Mouse (Mus musculus) MEL (cell line): ENCODE measurements at regions not wholly inside any gene's neighbourhood (a gene's known extent, or its start where the extent isn't known, plus 50 kb on each side); places are given as distances from the start of the nearest gene placed in this dataset.

Experiments used
- DNase-seq: peaks from one replicate; pipeline ENCODE4 v3.0.0; 2011; ENCODE audit warnings: low read depth, low spot score
- H3K27ac ChIP-seq: 2 replicates; pipeline ENCODE4 v1.5.1; 2012; ENCODE audit warnings: low read depth, mild to moderate bottlenecking, control low read depth, low read length, moderate library complexity; ENCODE audit not compliant: control insufficient read depth
- H3K27me3 ChIP-seq, 2 experiments: fragments of 150-350 bp in 1 of 2; sonication (generic) in 1 of 2; 2 replicates each; pipeline ENCODE4 v1.6.1; 2012; ENCODE audit warnings: low read length in 2 of 2, mild to moderate bottlenecking in 2 of 2, improper control_type of control experiment in 1 of 2, moderate library complexity in 1 of 2; ENCODE audit not compliant: insufficient read depth in 2 of 2, control insufficient read depth in 1 of 2
- H3K36me3 ChIP-seq, 2 experiments: 2 replicates each; pipeline ENCODE4 v1.6.1; 2012 to 2014; ENCODE audit warnings: low read length in 2 of 2, improper control_type of control experiment in 1 of 2, inconsistent platforms in 1 of 2, mild to moderate bottlenecking in 1 of 2; ENCODE audit not compliant: insufficient read depth in 2 of 2, control insufficient read depth in 1 of 2
- H3K4me1 ChIP-seq, 2 experiments: fragments of 150-350 bp in 1 of 2; sonication (generic) in 1 of 2; 2 replicates each; pipeline ENCODE4 v1.6.1; 2012; ENCODE audit warnings: low read length in 2 of 2, improper control_type of control experiment in 1 of 2, mild to moderate bottlenecking in 1 of 2; ENCODE audit not compliant: insufficient read depth in 2 of 2, control insufficient read depth in 1 of 2
- H3K4me3 ChIP-seq, 2 experiments: fragments of 150-350 bp in 1 of 2; sonication (generic) in 1 of 2; 2 replicates each; pipeline ENCODE4 v1.5.1; 2012; ENCODE audit warnings: low read depth in 2 of 2, low read length in 2 of 2, mild to moderate bottlenecking in 2 of 2, moderate library complexity in 2 of 2, control low read depth in 1 of 2, improper control_type of control experiment in 1 of 2; ENCODE audit not compliant: control insufficient read depth in 1 of 2, insufficient read depth in 1 of 2
- H3K79me2 ChIP-seq: 2 replicates; pipeline ENCODE4 v1.6.1; 2012; ENCODE audit warnings: mild to moderate bottlenecking, low read length, moderate library complexity; ENCODE audit not compliant: control insufficient read depth, poor library complexity, insufficient read depth
- H3K9ac ChIP-seq: 2 replicates; pipeline ENCODE4 v1.6.1; 2012; ENCODE audit warnings: low read depth, mild to moderate bottlenecking, control low read depth, low read length, moderate library complexity; ENCODE audit not compliant: control insufficient read depth, poor library complexity, severe bottlenecking
- H3K9me3 ChIP-seq: fragments of 150-350 bp; sonication (generic); replicated peaks from 2 replicates; pipeline ENCODE4 v1.6.1; 2012; ENCODE audit warnings: mild to moderate bottlenecking, low read length, improper control_type of control experiment, moderate library complexity; ENCODE audit not compliant: insufficient read depth
- BHLHE40 ChIP-seq: IDR thresholded peaks from 2 replicates; pipeline ENCODE4 v1.6.1; 2012; ENCODE audit warnings: low read depth, mild to moderate bottlenecking, inconsistent platforms, low read length, improper control_type of control experiment, borderline replicate concordance
- CHD1 ChIP-seq: IDR thresholded peaks from 2 replicates; pipeline ENCODE4 v1.6.1; 2012; ENCODE audit warnings: low read depth, mild to moderate bottlenecking, inconsistent platforms, low read length, improper control_type of control experiment
- EP300 ChIP-seq, 2 experiments: IDR thresholded peaks; 2 replicates each; pipeline ENCODE4 v1.6.1; 2011; ENCODE audit warnings: improper control_type of control experiment in 2 of 2, low read length in 2 of 2, low read depth in 1 of 2, mild to moderate bottlenecking in 1 of 2
- ETS1 ChIP-seq: IDR thresholded peaks from 2 replicates; pipeline ENCODE4 v1.6.1; 2012; ENCODE audit warnings: low read depth, mild to moderate bottlenecking, inconsistent platforms, low read length, improper control_type of control experiment, moderate library complexity
- GABPA ChIP-seq: IDR thresholded peaks from 2 replicates; pipeline ENCODE4 v1.6.1; 2012; ENCODE audit warnings: low read depth, mild to moderate bottlenecking, inconsistent platforms, low read length, improper control_type of control experiment, moderate library complexity
- GATA1 ChIP-seq: IDR thresholded peaks from 2 replicates; pipeline ENCODE4 v1.6.1; 2011; ENCODE audit warnings: low read depth, low read length, improper control_type of control experiment
- HCFC1 ChIP-seq: IDR thresholded peaks from 2 replicates; pipeline ENCODE4 v1.6.1; 2012; ENCODE audit warnings: low read depth, mild to moderate bottlenecking, inconsistent platforms, low read length, improper control_type of control experiment, moderate library complexity
- MAX ChIP-seq: IDR thresholded peaks from 2 replicates; pipeline ENCODE4 v1.6.1; 2011; ENCODE audit warnings: low read length, improper control_type of control experiment
- MAZ ChIP-seq: IDR thresholded peaks from 2 replicates; pipeline ENCODE4 v1.6.1; 2012; ENCODE audit warnings: low read depth, mild to moderate bottlenecking, inconsistent platforms, low read length, improper control_type of control experiment
- POLR2AphosphoS2 ChIP-seq: IDR thresholded peaks from 2 replicates; pipeline ENCODE4 v1.6.1; 2011; ENCODE audit warnings: low read length, improper control_type of control experiment
- RAD21 ChIP-seq: IDR thresholded peaks from 2 replicates; pipeline ENCODE4 v1.6.1; 2011; ENCODE audit warnings: mild to moderate bottlenecking, low read depth, low read length, improper control_type of control experiment
- SMC3 ChIP-seq: IDR thresholded peaks from 2 replicates; pipeline ENCODE4 v1.6.1; 2011; ENCODE audit warnings: low read depth, low read length, improper control_type of control experiment
- TBP ChIP-seq: IDR thresholded peaks from 2 replicates; pipeline ENCODE4 v1.8.0; 2011; ENCODE audit warnings: low read depth, low read length, improper control_type of control experiment
- TCF12 ChIP-seq: IDR thresholded peaks from 2 replicates; pipeline ENCODE4 v1.6.1; 2014; ENCODE audit warnings: low read depth, mild to moderate bottlenecking, inconsistent platforms, low read length, improper control_type of control experiment, moderate library complexity
- UBTF ChIP-seq: IDR thresholded peaks from 2 replicates; pipeline ENCODE4 v1.6.1; 2012; ENCODE audit warnings: low read depth, mild to moderate bottlenecking, inconsistent platforms, low read length, improper control_type of control experiment, moderate library complexity, borderline replicate concordance; ENCODE audit not compliant: insufficient read depth
- USF1 ChIP-seq: IDR thresholded peaks from 2 replicates; pipeline ENCODE4 v1.6.1; 2014; ENCODE audit warnings: low read depth, mild to moderate bottlenecking, inconsistent platforms, low read length, improper control_type of control experiment, moderate library complexity
- USF2 ChIP-seq, 2 experiments: IDR thresholded peaks; 2 replicates each; pipeline ENCODE4 v1.6.1; 2011 to 2012; ENCODE audit warnings: improper control_type of control experiment in 2 of 2, low read length in 2 of 2, borderline replicate concordance in 1 of 2, inconsistent platforms in 1 of 2, low read depth in 1 of 2, mild to moderate bottlenecking in 1 of 2; ENCODE audit not compliant: insufficient read depth in 1 of 2
- ZKSCAN1 ChIP-seq: IDR thresholded peaks from 2 replicates; pipeline ENCODE4 v1.6.1; 2012; ENCODE audit warnings: low read depth, mild to moderate bottlenecking, inconsistent platforms, low read length, improper control_type of control experiment, moderate library complexity

DNA sequence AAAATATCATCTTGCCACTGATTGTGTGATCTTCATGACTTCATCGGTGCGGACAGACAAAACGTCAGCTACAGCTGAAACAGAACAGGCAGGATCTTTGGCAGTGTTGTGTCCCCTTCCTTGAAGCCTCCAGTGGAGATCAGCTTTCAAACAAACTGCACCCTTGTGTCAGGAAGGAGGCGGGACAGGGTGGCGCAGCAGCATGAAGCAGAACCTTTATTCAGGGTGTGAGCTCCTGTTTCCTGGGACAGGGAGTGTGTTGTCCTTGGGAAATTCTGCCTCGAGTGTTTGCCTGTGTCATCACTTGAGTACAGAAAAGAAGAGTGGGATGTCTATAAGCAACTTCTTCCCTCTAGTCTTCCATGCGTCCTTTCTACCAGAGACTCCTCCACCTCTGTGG lies 232.7 kb upstream of the A1bg start:
- Histone ChIP-seq H3K36me3 (no peaks in the 10 kb centered on the region), H3K9ac (no peak overlapping the region), H3K27me3 (no peaks in the 10 kb centered on the region), H3K4me3 (no peak overlapping the region), H3K27ac (no peak overlapping the region), H3K9me3 (no peaks in the 10 kb centered on the region; the same call in 1 of the 2 replicates), H3K4me1 (no peaks in the 10 kb centered on the region), H3K79me2 (no peaks in the 10 kb centered on the region)
- no peak for TF ChIP-seq GABPA
- no peak for TF ChIP-seq UBTF
- no peak for TF ChIP-seq POLR2AphosphoS2
- no peak for TF ChIP-seq HCFC1
- TF ChIP-seq MAX, result no peak
- TF ChIP-seq TBP, result no peak
- no peak for TF ChIP-seq USF1
- TF ChIP-seq RAD21, result no peak
- TF ChIP-seq USF2 (IDR thresholded peaks at IDR 0.05; ENCODE audit: borderline replicate concordance in 1 of 2, insufficient read depth in 1 of 2, low read depth in 1 of 2, low read length in 2 of 2), result no peak
- TF ChIP-seq GATA1, result no peak
- DNase-seq, result no peak

DNA sequence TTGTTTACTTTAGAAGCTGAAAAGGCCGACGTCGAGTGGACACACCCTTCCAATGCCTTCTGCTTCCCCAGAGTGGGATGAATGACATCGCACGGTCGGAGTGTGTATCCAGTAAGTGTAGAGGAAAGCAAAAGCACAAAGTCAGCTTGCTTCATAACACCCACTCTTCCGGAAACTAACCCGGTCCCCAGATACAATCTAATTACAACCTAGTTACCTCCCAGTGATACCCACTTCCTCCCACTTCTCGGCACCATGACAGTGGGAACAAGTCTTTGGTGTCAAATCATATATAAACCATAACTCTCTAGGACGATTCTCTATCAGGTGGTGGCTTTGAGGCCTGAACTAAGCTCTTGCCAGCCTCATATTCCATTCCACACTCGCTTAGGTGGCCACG lies 231.4 kb upstream of the A1bg start:
- Histone ChIP-seq H3K4me1 (no peaks in the 10 kb centered on the region), H3K27me3 (no peaks in the 10 kb centered on the region), H3K36me3 (no peaks in the 10 kb centered on the region), H3K9ac (no peak overlapping the region), H3K27ac (no peak overlapping the region), H3K4me3 (no peak overlapping the region), H3K9me3 (no peaks in the 10 kb centered on the region; the same call in 1 of the 2 replicates), H3K79me2 (no peaks in the 10 kb centered on the region)
- DNase-seq, result no peak
- TF ChIP-seq EP300 (IDR thresholded peaks at IDR 0.05; ENCODE audit: low read depth in 1 of 2, low read length in 2 of 2) (no peak), ZKSCAN1 (no peak), SMC3 (no peak), ETS1 (no peak), BHLHE40 (no peak), CHD1 (no peak), MAZ (no peak), GABPA (no peak), TCF12 (no peak)
